Comparison of ENCODE assay signal across 8 mouse cellular contexts in genomic region chr12:59012710-59013091, GRCm38 (mm10). TPM values are rescaled to one million over a fixed set of nuclear protein-coding genes. Genes with fewer than 3 reads are reported as not detected.
A peak's percentile ranks its signal among the peaks of the same experiment; 100 is the strongest.
DNase-seq lines count a peak whose midpoint lies in the region; ATAC-seq and TF ChIP-seq lines count a peak whose summit lies in the region.

No protein-coding gene starts in this region.

- H3K9me3 ChIP-seq in lung, embryonic 14.5 days (ENCODE audit: low read depth, low read length), result no peaks in the 10 kb centered on the region
- no peaks in the 10 kb centered on the region for H3K9me3 ChIP-seq in lung, embryonic 16.5 days (ENCODE audit: control insufficient read depth, low read length)

- H3K27ac ChIP-seq in lung, embryonic 14.5 days (ENCODE audit: low read depth), result peak overlapping the region; percentile 89
- H3K27ac ChIP-seq in lung, embryonic 16.5 days (ENCODE audit: low read length), result peak overlapping the region; percentile 88

- no peak for TF ChIP-seq CTCF in lung, embryonic 14.5 days (IDR thresholded peaks at IDR 0.05; ENCODE audit: low read depth)

- H3K4me2 ChIP-seq in lung, embryonic 14.5 days, result peak overlapping the region; percentile 90
- peak overlapping the region; percentile 91 for H3K4me2 ChIP-seq in lung, embryonic 16.5 days (ENCODE audit: low read depth, low read length)

- H3K4me3 ChIP-seq in lung, embryonic 14.5 days (ENCODE audit: low read depth, low read length), result peak overlapping the region; percentile 78
- peak overlapping the region; percentile 62 for H3K4me3 ChIP-seq in lung, embryonic 16.5 days (ENCODE audit: low read length)

- peak overlapping the region; percentile 74 for H3K9ac ChIP-seq in lung, embryonic 14.5 days
- H3K9ac ChIP-seq in lung, embryonic 16.5 days (ENCODE audit: low read length), result peak overlapping the region; percentile 80

- peaks cover 14% of the 10 kb centered on the region; the same call in 1 of the 2 replicates for H3K4me1 ChIP-seq in lung, embryonic 14.5 days (ENCODE audit: insufficient read depth)
- peaks cover 19% of the 10 kb centered on the region for H3K4me1 ChIP-seq in lung, embryonic 16.5 days (replicated peaks; ENCODE audit: control insufficient read depth, insufficient read depth, low read length)

- ATAC-seq in lung, embryonic 14.5 days (ENCODE audit: insufficient read depth), result no peak
- no peak for ATAC-seq in lung, embryonic 16.5 days (ENCODE audit: low read depth)
- no peak for ATAC-seq in megakaryocyte progenitor cell, adult 5-6 weeks (replicated peaks; ENCODE audit: poor library complexity)

- WGBS in lung, embryonic 14.5 days, result 3% methylated on average over 7 of the region's 7 CpGs
- under 1% methylated on average over 7 of the region's 7 CpGs for WGBS in lung, embryonic 16.5 days

- DNase-seq in lung, embryonic 14.5 days, result peak; percentile 43
- DNase-seq in lung, postnatal 14 days, result no peak
- DNase-seq in c-Kit-positive CD71-positive TER-119-positive erythroid progenitor cells, embryonic 14.5 days (ENCODE audit: low spot score), result peak; percentile 58
- DNase-seq in heart, postnatal 4 days, result peak; percentile 10
- no peak for DNase-seq in adrenal gland, postnatal 4 days (ENCODE audit: low spot score in 2 of 2)
- DNase-seq in cerebellum, postnatal 36 days, result no peak

- H3K27me3 ChIP-seq in lung, embryonic 14.5 days (ENCODE audit: insufficient read depth, low read length), result no peaks in the 10 kb centered on the region
- no peaks in the 10 kb centered on the region for H3K27me3 ChIP-seq in lung, embryonic 16.5 days (ENCODE audit: control insufficient read depth, insufficient read depth, low read depth, low read length)

- H3K36me3 ChIP-seq in lung, embryonic 14.5 days (ENCODE audit: insufficient read depth), result peaks cover 9% of the 10 kb centered on the region; the same call in 1 of the 2 replicates
- H3K36me3 ChIP-seq in lung, embryonic 16.5 days (ENCODE audit: control insufficient read depth, insufficient read depth, low read length), result peaks cover 3% of the 10 kb centered on the region; the same call in 1 of the 2 replicates

RNA-seq across cellular contexts. Expression of gene Gemin2, which starts 0.5 kb away (rescaled TPM):
- 27.4 and 27.7 TPM in 2 replicates for polyA plus RNA-seq in lung, embryonic 14.5 days (2014; fragmentation: Nextera tagmentation; extraction: Ambion mirVana)
- 1 to 10 TPM; 8.8 to 9.8 TPM for total RNA-seq in heart, postnatal 4 days (2021)
- polyA plus RNA-seq in lung, embryonic 16.5 days (2015; fragmentation: Nextera tagmentation; extraction: Ambion mirVana), result 26.3 and 30.1 TPM in 2 replicates
- 23.4 and 29.8 TPM in 2 replicates for total RNA-seq in megakaryocyte progenitor cell, adult 5-6 weeks (2015)
- total RNA-seq in megakaryocyte progenitor cell, adult 5-6 weeks (2017), result 16.4 and 20.9 TPM in 2 replicates
- total RNA-seq in adrenal gland, postnatal 4 days (2021), result 10 to 100 TPM; 13.6 to 15.0 TPM

RNA-seq across cellular contexts. Expression of gene Sec23a, which starts 0.9 kb away (rescaled TPM):
- 73.0 and 79.5 TPM in 2 replicates for polyA plus RNA-seq in lung, embryonic 14.5 days (2014; fragmentation: Nextera tagmentation; extraction: Ambion mirVana)
- 10 to 100 TPM; 51.0 to 53.8 TPM for total RNA-seq in heart, postnatal 4 days (2021)
- polyA plus RNA-seq in lung, embryonic 16.5 days (2015; fragmentation: Nextera tagmentation; extraction: Ambion mirVana), result 64.2 and 69.3 TPM in 2 replicates
- total RNA-seq in megakaryocyte progenitor cell, adult 5-6 weeks (2015), result 19.6 and 24.0 TPM in 2 replicates
- total RNA-seq in megakaryocyte progenitor cell, adult 5-6 weeks (2017), result 19.7 and 23.0 TPM in 2 replicates
- 10 to 100 TPM; 48.1 to 53.7 TPM for total RNA-seq in adrenal gland, postnatal 4 days (2021)

RNA-seq across cellular contexts. Expression of gene Trappc6b, which starts 48.6 kb away (rescaled TPM):
- polyA plus RNA-seq in lung, embryonic 14.5 days (2014; fragmentation: Nextera tagmentation; extraction: Ambion mirVana), result 57.9 and 59.5 TPM in 2 replicates
- 10 to 100 TPM; 56.6 to 63.5 TPM for total RNA-seq in heart, postnatal 4 days (2021)
- 97.0 and 98.2 TPM in 2 replicates for polyA plus RNA-seq in lung, embryonic 16.5 days (2015; fragmentation: Nextera tagmentation; extraction: Ambion mirVana)
- 63.4 and 63.5 TPM in 2 replicates for total RNA-seq in megakaryocyte progenitor cell, adult 5-6 weeks (2015)
- total RNA-seq in megakaryocyte progenitor cell, adult 5-6 weeks (2017), result 39.9 and 57.8 TPM in 2 replicates
- 10 to 100 TPM; 92.0 to 95.4 TPM for total RNA-seq in adrenal gland, postnatal 4 days (2021)

RNA-seq across cellular contexts. Expression of gene Pnn, which starts 54.0 kb away (rescaled TPM):
- 89.3 and 95.4 TPM in 2 replicates for polyA plus RNA-seq in lung, embryonic 14.5 days (2014; fragmentation: Nextera tagmentation; extraction: Ambion mirVana)
- 10 to 100 TPM; 38.5 to 40.4 TPM for total RNA-seq in heart, postnatal 4 days (2021)
- polyA plus RNA-seq in lung, embryonic 16.5 days (2015; fragmentation: Nextera tagmentation; extraction: Ambion mirVana), result 76.7 and 87.0 TPM in 2 replicates
- total RNA-seq in megakaryocyte progenitor cell, adult 5-6 weeks (2015), result 81.5 and 94.1 TPM in 2 replicates
- total RNA-seq in megakaryocyte progenitor cell, adult 5-6 weeks (2017), result 88.4 and 137 TPM in 2 replicates
- total RNA-seq in adrenal gland, postnatal 4 days (2021), result 10 to 100 TPM; 71.8 to 78.4 TPM

Comparison
In these comparisons a context has a peak if more than half of its experiments do, and no peak if none do; other contexts are left out.
1. DNase-seq: peak in lung, embryonic 14.5 days (single experiment), c-Kit-positive CD71-positive TER-119-positive erythroid progenitor cells, embryonic 14.5 days (single experiment) and heart, postnatal 4 days (single experiment); none in lung, postnatal 14 days (single experiment), adrenal gland, postnatal 4 days (0 of 2) and cerebellum, postnatal 36 days (0 of 2).